Mouse (Mus musculus) hindbrain, postnatal 0 days (tissue): ENCODE data around the gene Nav2. TPM values are rescaled to one million over a fixed set of nuclear protein-coding genes. Genes with fewer than 3 reads are reported as not detected.

Source experiments
- ATAC-seq: fragments of 200-750 bp; cut with Nextera tagmentation; 2 replicates; pipeline ENCODE4 v1.8.0; 2017; ENCODE audit warnings: mild to moderate bottlenecking, moderate TSS enrichment, moderate library complexity
- DNase-seq: peaks from one replicate; pipeline ENCODE4 v3.0.0-alpha.2; 2015; ENCODE audit warnings: low spot score
- H3K27ac ChIP-seq: fragments of 300-500 bp; sonication (generic); 2 replicates; pipeline ENCODE4 v1.5.1; 2014; ENCODE audit warnings: mild to moderate bottlenecking
- H3K27me3 ChIP-seq: fragments of 300-500 bp; sonication (generic); 2 replicates; pipeline ENCODE4 v1.6.1; 2014; ENCODE audit warnings: low read length, mixed read lengths; ENCODE audit not compliant: insufficient read depth
- H3K36me3 ChIP-seq: fragments of 300-500 bp; sonication (generic); 2 replicates; pipeline ENCODE4 v1.6.1; 2014; ENCODE audit warnings: low read length, mixed read lengths; ENCODE audit not compliant: insufficient read depth
- H3K4me1 ChIP-seq: fragments of 300-500 bp; sonication (generic); 2 replicates; pipeline ENCODE4 v1.6.1; 2014; ENCODE audit warnings: antibody characterized with exemption, low read length, mixed read lengths; ENCODE audit not compliant: insufficient read depth
- H3K4me2 ChIP-seq: fragments of 300-500 bp; sonication (generic); 2 replicates; pipeline ENCODE4 v1.6.1; 2014; ENCODE audit warnings: low read depth, mild to moderate bottlenecking, low read length, moderate library complexity, mixed read lengths
- H3K4me3 ChIP-seq: fragments of 300-500 bp; sonication (generic); 2 replicates; pipeline ENCODE4 v1.5.1; 2014; ENCODE audit warnings: low read length
- H3K9ac ChIP-seq: fragments of 300-500 bp; sonication (generic); replicated peaks from 2 replicates; pipeline ENCODE4 v1.6.1; 2014; ENCODE audit warnings: mild to moderate bottlenecking, low read length, moderate library complexity, mixed read lengths
- H3K9me3 ChIP-seq: fragments of 300-500 bp; sonication (generic); 2 replicates; pipeline ENCODE4 v1.6.1; 2016; ENCODE audit warnings: low read length, mixed read lengths
- CTCF ChIP-seq: IDR thresholded peaks from 2 replicates; pipeline ENCODE4 v1.5.1; 2016; ENCODE audit warnings: antibody characterized with exemption, control low read depth, low read depth
- WGBS: fragments of 180-500 bp; shearing (Covaris S2); extraction: QIAGEN DNeasy Blood & Tissue Kit; methylation state at CpG from one replicate; pipeline ENCODE4 v1.1.7; 2014; 5-methylcytosine and 5-hydroxymethylcytosine counted together
- polyA plus RNA-seq: library from polyadenylated mRNA; unstranded; fragments of >200 nt; fragmentation: Nextera tagmentation; extraction: Ambion mirVana; gene quantifications from 2 replicates; pipeline ENCODE4 v1.2.1, GENCODE M21; 2015
- total RNA-seq: library from RNA; depleted of rRNA; stranded (reverse); fragments of >200 nt; gene quantifications from 2 replicates; pipeline ENCODE4 v1.2.3, GENCODE M21; 2014

The Nav2 gene
- total and polyA plus RNA-seq, 2 experiments from 2014 or later, result 20.1 to 64.7 TPM

GRCm38 (mm10) chr7:49337710-49338109 is 429.2 kb downstream of the Nav2 start:
- TF ChIP-seq CTCF, result no peak
- H3K4me1 ChIP-seq, result peaks cover 20% of the 10 kb centered on the region; the same call in 1 of the 2 replicates

GRCm38 (mm10) chr7:49339953-49340352 is 431.4 kb downstream of the Nav2 start:
- H3K27ac ChIP-seq, result no peak overlapping the region
- no peak for TF ChIP-seq CTCF

More at GRCm38 (mm10) chr7:49337710-49338109, 429.2 kb downstream of the Nav2 start:
- 15% methylated on average over 2 of the region's 2 CpGs for whole genome bisulfite sequencing
- ATAC-seq (no peak), DNase-seq (no peak)
- Histone ChIP-seq H3K9ac (no peak overlapping the region), H3K9me3 (no peaks in the 10 kb centered on the region), H3K27me3 (no peaks in the 10 kb centered on the region), H3K36me3 (no peaks in the 10 kb centered on the region), H3K4me2 (no peak overlapping the region), H3K27ac (no peak overlapping the region), H3K4me3 (no peak overlapping the region)

GRCm38 (mm10) chr7:49341151-49341918 is 432.8 kb downstream of the Nav2 start:
- peak; percentile 55 for DNase-seq
- 26% methylated on average over 5 of the region's 5 CpGs for WGBS
- ATAC-seq, result peak; percentile 49
- Histone ChIP-seq H3K9ac (no peak overlapping the region), H3K9me3 (no peaks in the 10 kb centered on the region), H3K4me2 (no peak overlapping the region), H3K27ac (no peak overlapping the region), H3K4me3 (no peak overlapping the region), H3K4me1 (peaks cover 24% of the 10 kb centered on the region; the same call in 1 of the 2 replicates), H3K36me3 (no peaks in the 10 kb centered on the region), H3K27me3 (no peaks in the 10 kb centered on the region)
- no peak for TF ChIP-seq CTCF

More at GRCm38 (mm10) chr7:49339953-49340352, 431.4 kb downstream of the Nav2 start:
- Histone ChIP-seq H3K36me3 (no peaks in the 10 kb centered on the region), H3K4me3 (no peak overlapping the region), H3K27me3 (no peaks in the 10 kb centered on the region), H3K4me1 (peaks cover 31% of the 10 kb centered on the region; the same call in 1 of the 2 replicates), H3K9ac (no peak overlapping the region), H3K4me2 (no peak overlapping the region), H3K9me3 (no peaks in the 10 kb centered on the region)
- WGBS, result 77% methylated on average over 3 of the region's 3 CpGs
- ATAC-seq (no peak), DNase-seq (no peak)

- no peak overlapping the region for H3K27ac ChIP-seq
- no peaks in the 10 kb centered on the region for H3K27me3 ChIP-seq
- TF ChIP-seq CTCF, result peak; percentile 37
- H3K4me1 ChIP-seq, result 0 out of 2 replicates have a peak, but pooled peaks cover 24% of the 10 kb centered on the region
- no peak overlapping the region for H3K4me2 ChIP-seq
- ATAC-seq (peak; percentile 48; the same call in 1 of the 2 replicates), DNase-seq (no peak)
- H3K4me3 ChIP-seq, result no peak overlapping the region
- no peaks in the 10 kb centered on the region for H3K36me3 ChIP-seq
- WGBS, result 79% methylated on average over 2 of the region's 2 CpGs
- H3K9ac ChIP-seq, result no peak overlapping the region
- H3K9me3 ChIP-seq, result no peaks in the 10 kb centered on the region
Measured at GRCm38 (mm10) chr7:49341919-49342529, 433.5 kb downstream of the Nav2 start.

GRCm38 (mm10) chr7:49342556-49343080 is 434.1 kb downstream of the Nav2 start:
- peak overlapping the region; percentile 6; the same call in 1 of the 2 replicates for H3K4me2 ChIP-seq
- no peak overlapping the region for H3K27ac ChIP-seq
- H3K4me1 ChIP-seq, result 0 out of 2 replicates have a peak, but pooled peaks cover 24% of the 10 kb centered on the region
- H3K9ac ChIP-seq, result no peak overlapping the region
- 0 out of 2 replicates have a peak, but pooled peaks have one; percentile 4 for ATAC-seq
- TF ChIP-seq CTCF, result no peak
- no peaks in the 10 kb centered on the region for H3K36me3 ChIP-seq
- no peak overlapping the region for H3K4me3 ChIP-seq
- H3K27me3 ChIP-seq, result no peaks in the 10 kb centered on the region
- no peak for DNase-seq
- WGBS, result 39% methylated on average over 13 of the region's 13 CpGs
- H3K9me3 ChIP-seq, result no peaks in the 10 kb centered on the region

GRCm38 (mm10) chr7:49343081-49343600 is 434.6 kb downstream of the Nav2 start:
- TF ChIP-seq CTCF, result no peak; the same call in 1 of the 2 replicates
- 21% methylated on average over 16 of the region's 16 CpGs for WGBS
- H3K4me2 ChIP-seq, result peak overlapping the region; percentile 6; the same call in 1 of the 2 replicates
- H3K9me3 ChIP-seq, result no peaks in the 10 kb centered on the region
- H3K36me3 ChIP-seq, result no peaks in the 10 kb centered on the region
- no peak overlapping the region for H3K9ac ChIP-seq
- H3K4me1 ChIP-seq, result 0 out of 2 replicates have a peak, but pooled peaks cover 24% of the 10 kb centered on the region
- H3K4me3 ChIP-seq, result no peak overlapping the region
- no peak overlapping the region for H3K27ac ChIP-seq
- DNase-seq (no peak), ATAC-seq (no peak; the same call in 1 of the 2 replicates)
- no peaks in the 10 kb centered on the region for H3K27me3 ChIP-seq
